Mouse (Mus musculus) c-Kit-positive CD71-positive TER-119-positive erythroid progenitor cells, embryonic 14.5 days (primary cell): ENCODE results near the gene Akap6.
"Not testable (repeated sequence)": the region's sequence is repeated elsewhere in the genome, so short reads cannot be mapped to it uniquely, and the experiment has no call there.

Experiments used
- DNase-seq: peaks from one replicate; pipeline ENCODE4 v3.0.0-alpha.2; 2013; ENCODE audit warnings: low spot score

Akap6 gene

GRCm38 (mm10) chr12:52711857-52712640, 12.9 kb downstream of the Akap6 start:
- DNase-seq: no peak

- no peak for DNase-seq
These were observed 19.2 kb downstream of the Akap6 start for GRCm38 (mm10) chr12:52718392-52718791.

- no peak for DNase-seq
These were observed 20.0 kb downstream of the Akap6 start for GRCm38 (mm10) chr12:52719232-52719631.

- no peak for DNase-seq
These were observed 20.5 kb downstream of the Akap6 start for GRCm38 (mm10) chr12:52719681-52720080.

GRCm38 (mm10) chr12:52724039-52724615, 24.9 kb downstream of the Akap6 start:
- not testable (repeated sequence) for DNase-seq

GRCm38 (mm10) chr12:52726434-52727231, 27.4 kb downstream of the Akap6 start:
- no peak for DNase-seq

- DNase-seq: no peak
These were observed 30.2 kb downstream of the Akap6 start for GRCm38 (mm10) chr12:52729396-52729795.

GRCm38 (mm10) chr12:52735161-52735560, 36.0 kb downstream of the Akap6 start:
- DNase-seq: not testable (repeated sequence)

GRCm38 (mm10) chr12:52737151-52737550, 38.0 kb downstream of the Akap6 start:
- no peak for DNase-seq

- DNase-seq: no peak
These were observed 40.1 kb downstream of the Akap6 start for GRCm38 (mm10) chr12:52739326-52739725.

- DNase-seq: no peak
These were observed 42.6 kb downstream of the Akap6 start for GRCm38 (mm10) chr12:52741801-52742200.

- DNase-seq: no peak
These were observed 50.8 kb downstream of the Akap6 start for GRCm38 (mm10) chr12:52750006-52750405.

- DNase-seq: no peak
These were observed 56.5 kb downstream of the Akap6 start for GRCm38 (mm10) chr12:52755649-52756048.

- no peak for DNase-seq
These were observed 58.7 kb downstream of the Akap6 start for GRCm38 (mm10) chr12:52757881-52758280.

GRCm38 (mm10) chr12:52764046-52764445, 64.9 kb downstream of the Akap6 start:
- no peak for DNase-seq

- no peak for DNase-seq
These were observed 65.6 kb downstream of the Akap6 start for GRCm38 (mm10) chr12:52764810-52765209.

GRCm38 (mm10) chr12:52769561-52769960, 70.4 kb downstream of the Akap6 start:
- no peak for DNase-seq

GRCm38 (mm10) chr12:52771931-52772330, 72.7 kb downstream of the Akap6 start:
- no peak for DNase-seq

- DNase-seq: no peak
These were observed 73.5 kb downstream of the Akap6 start for GRCm38 (mm10) chr12:52772494-52773280.

- no peak for DNase-seq
These were observed 74.7 kb downstream of the Akap6 start for GRCm38 (mm10) chr12:52773847-52774246.

GRCm38 (mm10) chr12:52774382-52774781, 75.2 kb downstream of the Akap6 start:
- no peak for DNase-seq

- no peak for DNase-seq
These were observed 81.0 kb downstream of the Akap6 start for GRCm38 (mm10) chr12:52780216-52780615.
